Mouse (Mus musculus) embryonic facial prominence, embryonic 10.5 days (tissue): ENCODE measurements around the gene Erg. TPM values are rescaled to one million over a fixed set of nuclear protein-coding genes. Genes with fewer than 3 reads are reported as not detected.

Source experiments
- DNase-seq: peaks from one replicate; pipeline ENCODE4 v3.0.0-alpha.2; 2017; ENCODE audit warnings: low spot score
- H3K27ac ChIP-seq: fragments of 300-500 bp; sonication (generic); replicated peaks from 2 replicates; pipeline ENCODE4 v1.5.1; 2016; ENCODE audit warnings: mild to moderate bottlenecking
- H3K27me3 ChIP-seq: fragments of 300-500 bp; sonication (generic); replicated peaks from 2 replicates; pipeline ENCODE4 v1.6.1; 2016; ENCODE audit warnings: low read depth, mild to moderate bottlenecking; ENCODE audit not compliant: poor library complexity, severe bottlenecking
- H3K36me3 ChIP-seq: fragments of 300-500 bp; sonication (generic); replicated peaks from 2 replicates; pipeline ENCODE4 v1.6.1; 2016; ENCODE audit warnings: mild to moderate bottlenecking, moderate library complexity
- H3K4me1 ChIP-seq: fragments of 300-500 bp; sonication (generic); 2 replicates; pipeline ENCODE4 v1.6.1; 2016
- H3K4me3 ChIP-seq: fragments of 300-500 bp; sonication (generic); 2 replicates; pipeline ENCODE4 v1.5.1; 2016; ENCODE audit warnings: mild to moderate bottlenecking, moderate library complexity
- H3K9me3 ChIP-seq: fragments of 300-500 bp; sonication (generic); 2 replicates; pipeline ENCODE4 v1.6.1; 2016; ENCODE audit warnings: mild to moderate bottlenecking
- whole genome bisulfite sequencing: fragments of 180-500 bp; shearing (Covaris S2); methylation state at CpG from one replicate; pipeline ENCODE4 v1.1.7; 2016; 5-methylcytosine and 5-hydroxymethylcytosine counted together
- polyA plus RNA-seq: library from polyadenylated mRNA; unstranded; fragments of >200 nt; fragmentation: Nextera tagmentation; extraction: Ambion mirVana; gene quantifications from 2 replicates; pipeline ENCODE4 v1.2.1, GENCODE M21; 2016

Gene Erg
- polyA plus RNA-seq, 1 experiment from 2014 or later = 2.8 TPM

- whole genome bisulfite sequencing = 80% methylated on average over 4 of the region's 4 CpGs
These were observed 197.4 kb downstream of the Erg start for GRCm38 (mm10) chr16:95388811-95389529.

GRCm38 (mm10) chr16:95388292-95388691, 198.1 kb downstream of the Erg start:
- Histone ChIP-seq H3K4me1 (peaks cover 2% of the 10 kb centered on the region; the same call in 1 of the 2 replicates), H3K27ac (no peak overlapping the region), H3K9me3 (no peaks in the 10 kb centered on the region), H3K36me3 (no peaks in the 10 kb centered on the region), H3K27me3 (no peaks in the 10 kb centered on the region), H3K4me3 (no peak overlapping the region)
- DNase-seq = no peak
- 91% methylated on average over 5 of the region's 5 CpGs for WGBS

More at GRCm38 (mm10) chr16:95388811-95389529, 197.4 kb downstream of the Erg start:
- Histone ChIP-seq H3K27ac (no peak overlapping the region), H3K4me3 (no peak overlapping the region), H3K36me3 (no peaks in the 10 kb centered on the region), H3K27me3 (no peaks in the 10 kb centered on the region), H3K9me3 (no peaks in the 10 kb centered on the region), H3K4me1 (peaks cover 2% of the 10 kb centered on the region; the same call in 1 of the 2 replicates)
- no peak for DNase-seq

DNA sequence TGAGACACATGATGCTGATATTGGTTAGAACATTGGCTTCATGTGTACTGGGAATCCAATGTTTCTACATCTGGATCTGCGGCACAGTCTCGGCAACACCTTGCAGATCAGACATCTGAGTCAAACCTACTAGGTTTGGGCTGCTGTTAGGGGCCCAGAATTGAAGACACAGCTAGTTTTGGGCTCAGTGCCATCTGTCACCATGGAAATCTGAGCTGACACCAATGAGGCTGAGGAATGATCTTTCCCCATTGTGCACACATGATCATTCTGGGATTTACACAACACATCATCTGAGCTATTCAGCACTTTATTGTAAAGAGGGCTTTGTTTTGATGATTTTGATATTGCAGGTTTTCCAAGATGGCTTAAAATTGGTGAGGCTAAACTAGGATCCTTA, 199.4 kb downstream of the Erg start:
- DNase-seq = no peak
- Histone ChIP-seq H3K36me3 (no peaks in the 10 kb centered on the region), H3K27ac (no peak overlapping the region), H3K4me3 (no peak overlapping the region), H3K9me3 (no peaks in the 10 kb centered on the region), H3K27me3 (no peaks in the 10 kb centered on the region), H3K4me1 (peaks cover 2% of the 10 kb centered on the region; the same call in 1 of the 2 replicates)
- 95% methylated on average over 2 of the region's 2 CpGs for WGBS

DNA sequence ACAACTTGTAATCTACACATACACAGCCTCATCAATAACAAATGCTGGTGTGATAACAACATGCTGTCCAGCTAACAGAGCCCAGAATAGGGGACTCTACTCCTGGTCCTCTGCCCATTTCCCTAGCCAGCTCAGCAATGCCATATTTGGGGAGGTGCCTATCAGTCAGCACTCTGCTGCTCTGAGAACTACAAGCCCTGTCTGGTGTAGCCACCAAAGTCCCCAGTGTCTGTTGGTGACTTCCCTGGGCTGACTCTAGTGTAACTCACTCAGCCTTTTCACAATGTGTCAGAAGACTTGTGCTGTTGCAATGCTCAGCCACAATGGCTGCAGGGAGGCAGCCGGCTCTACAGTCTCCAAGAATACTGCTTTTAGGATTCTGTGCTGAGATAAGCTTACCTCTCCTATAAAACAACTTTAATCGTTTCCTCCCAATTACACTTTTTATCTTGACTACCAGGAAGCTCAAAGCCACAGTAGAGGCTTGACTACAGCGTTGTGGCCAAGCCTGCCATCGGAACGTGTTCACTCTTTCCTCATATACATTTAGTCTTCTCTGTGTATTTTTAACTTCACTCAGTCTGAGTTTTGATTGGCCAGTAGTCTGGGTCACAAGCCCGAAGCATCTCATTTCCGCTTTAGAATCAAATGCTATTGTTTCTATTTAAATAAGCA, 201.0 kb downstream of the Erg start:
- no peak overlapping the region for H3K27ac ChIP-seq
- DNase-seq = no peak
- no peaks in the 10 kb centered on the region for H3K27me3 ChIP-seq
- H3K4me1 ChIP-seq = no peaks in the 10 kb centered on the region; the same call in 1 of the 2 replicates
- no peaks in the 10 kb centered on the region for H3K36me3 ChIP-seq
- H3K4me3 ChIP-seq = no peak overlapping the region
- H3K9me3 ChIP-seq = no peaks in the 10 kb centered on the region
- 89% methylated on average over 7 of the region's 7 CpGs for WGBS

DNA sequence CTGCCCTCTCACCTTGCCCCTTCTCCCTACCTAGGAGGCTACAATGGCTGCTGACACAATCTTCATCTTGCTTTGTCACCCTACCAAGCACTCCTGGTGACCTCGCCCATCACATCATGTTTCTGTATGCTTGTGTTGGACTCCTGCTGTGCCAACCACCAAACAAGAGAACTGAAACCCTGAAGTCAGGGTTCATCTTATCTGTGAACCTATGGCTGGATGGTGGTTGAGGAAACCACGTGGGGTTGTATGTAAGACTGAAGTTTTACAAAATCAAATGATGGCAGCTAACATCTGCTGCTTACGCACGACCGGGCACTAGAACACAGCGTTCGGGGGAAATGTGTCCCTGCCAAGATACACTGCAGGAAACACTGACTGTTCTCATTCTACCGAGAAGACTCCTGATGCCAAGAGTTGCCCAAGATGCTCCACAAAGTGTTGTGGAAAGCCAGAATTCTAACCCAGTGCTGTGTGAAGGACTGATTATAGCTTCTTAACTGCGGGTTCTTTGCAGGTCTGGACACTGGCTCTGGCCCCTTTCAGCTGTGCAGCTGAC, 201.7 kb downstream of the Erg start:
- no peaks in the 10 kb centered on the region for H3K27me3 ChIP-seq
- no peaks in the 10 kb centered on the region for H3K4me1 ChIP-seq
- no peak overlapping the region for H3K27ac ChIP-seq
- no peaks in the 10 kb centered on the region for H3K36me3 ChIP-seq
- WGBS = 94% methylated on average over 9 of the region's 9 CpGs
- H3K9me3 ChIP-seq = no peaks in the 10 kb centered on the region
- DNase-seq = no peak
- H3K4me3 ChIP-seq = no peak overlapping the region

DNA sequence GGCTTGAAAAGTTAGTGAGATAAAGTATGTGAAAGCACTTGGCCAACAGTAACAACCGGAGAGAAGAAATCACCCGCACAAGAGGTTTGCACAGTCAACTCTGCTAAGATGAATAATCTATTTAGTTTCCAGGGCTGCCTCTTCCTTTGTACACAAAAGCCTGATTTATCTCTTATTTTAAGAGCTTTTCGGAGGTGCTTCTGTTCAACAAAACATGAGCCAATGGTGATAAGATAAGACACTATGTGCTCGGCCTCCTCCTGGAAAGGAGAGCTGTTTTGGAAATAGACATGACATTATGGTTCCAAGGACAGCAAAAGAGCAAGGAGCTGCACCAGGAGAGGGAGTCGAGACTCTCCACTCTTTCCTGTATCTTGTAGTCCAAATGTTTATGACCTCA, 204.1 kb downstream of the Erg start:
- Histone ChIP-seq H3K9me3 (no peaks in the 10 kb centered on the region), H3K4me1 (0 out of 2 replicates have a peak, but pooled peaks cover 1% of the 10 kb centered on the region), H3K27ac (no peak overlapping the region), H3K4me3 (no peak overlapping the region), H3K27me3 (no peaks in the 10 kb centered on the region), H3K36me3 (no peaks in the 10 kb centered on the region)
- no peak for DNase-seq
- WGBS = 87% methylated on average over 5 of the region's 5 CpGs

DNA sequence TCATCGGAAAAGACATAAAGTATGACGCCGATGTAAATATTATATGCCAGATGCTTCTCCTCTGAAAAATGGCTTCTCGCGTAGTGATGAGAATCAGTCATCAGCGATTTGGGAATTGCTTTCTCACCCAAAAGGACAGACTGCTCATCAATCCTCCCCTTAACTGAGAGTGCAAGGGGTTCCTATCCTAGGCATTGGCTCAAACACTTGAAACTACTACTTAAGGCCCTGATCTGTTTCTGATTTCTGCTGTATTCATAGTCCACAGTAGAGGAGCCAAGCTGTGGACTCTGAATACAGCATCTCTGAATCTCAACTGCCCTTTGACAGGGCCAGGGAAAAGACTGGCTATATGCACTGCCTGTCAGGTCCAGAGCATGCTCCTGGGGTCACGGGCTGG, 209.6 kb downstream of the Erg start:
- Histone ChIP-seq H3K4me1 (peaks cover 39% of the 10 kb centered on the region), H3K9me3 (no peaks in the 10 kb centered on the region), H3K36me3 (no peaks in the 10 kb centered on the region), H3K4me3 (no peak overlapping the region), H3K27ac (no peak overlapping the region), H3K27me3 (no peaks in the 10 kb centered on the region)
- 93% methylated on average over 7 of the region's 7 CpGs for WGBS
- no peak for DNase-seq

DNA sequence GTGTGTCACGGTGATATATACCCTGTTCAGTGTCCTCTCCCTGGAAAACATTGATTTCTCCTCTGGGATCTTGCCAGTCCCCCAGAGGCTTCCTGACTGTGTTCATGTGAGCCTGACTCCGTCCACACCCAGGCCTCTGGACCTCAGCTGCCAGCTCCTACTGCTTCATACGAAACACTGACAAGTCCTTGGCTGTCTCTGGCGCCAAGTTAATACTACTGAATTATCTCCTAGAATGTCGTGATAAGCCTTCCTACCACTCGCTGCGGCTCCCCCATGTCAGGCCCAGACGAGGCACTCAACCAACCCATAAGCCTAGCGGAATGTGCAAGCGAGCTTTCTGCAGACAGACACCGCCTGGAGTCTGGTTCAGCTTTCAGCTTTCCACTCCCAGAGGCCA, 210.0 kb downstream of the Erg start:
- no peaks in the 10 kb centered on the region for H3K9me3 ChIP-seq
- no peaks in the 10 kb centered on the region for H3K27me3 ChIP-seq
- H3K4me1 ChIP-seq = peaks cover 43% of the 10 kb centered on the region
- no peak for DNase-seq
- H3K27ac ChIP-seq = no peak overlapping the region
- H3K4me3 ChIP-seq = no peak overlapping the region
- WGBS = 81% methylated on average over 11 of the region's 11 CpGs
- H3K36me3 ChIP-seq = no peaks in the 10 kb centered on the region

GRCm38 (mm10) chr16:95374646-95375045, 211.7 kb downstream of the Erg start:
- H3K36me3 ChIP-seq = no peaks in the 10 kb centered on the region
- H3K27me3 ChIP-seq = no peaks in the 10 kb centered on the region
- DNase-seq = no peak
- no peaks in the 10 kb centered on the region for H3K9me3 ChIP-seq
- WGBS = 39% methylated on average over 4 of the region's 4 CpGs
- H3K4me1 ChIP-seq = peaks cover 51% of the 10 kb centered on the region
- no peak overlapping the region for H3K4me3 ChIP-seq
- H3K27ac ChIP-seq = no peak overlapping the region

- H3K9me3 ChIP-seq = no peaks in the 10 kb centered on the region
- no peak overlapping the region for H3K27ac ChIP-seq
- WGBS = 94% methylated on average over 9 of the region's 9 CpGs
- H3K4me1 ChIP-seq = peaks cover 53% of the 10 kb centered on the region
- no peaks in the 10 kb centered on the region for H3K27me3 ChIP-seq
- no peak for DNase-seq
- no peak overlapping the region for H3K4me3 ChIP-seq
- H3K36me3 ChIP-seq = no peaks in the 10 kb centered on the region
These were observed 213.4 kb downstream of the Erg start for GRCm38 (mm10) chr16:95372960-95373359.

DNA sequence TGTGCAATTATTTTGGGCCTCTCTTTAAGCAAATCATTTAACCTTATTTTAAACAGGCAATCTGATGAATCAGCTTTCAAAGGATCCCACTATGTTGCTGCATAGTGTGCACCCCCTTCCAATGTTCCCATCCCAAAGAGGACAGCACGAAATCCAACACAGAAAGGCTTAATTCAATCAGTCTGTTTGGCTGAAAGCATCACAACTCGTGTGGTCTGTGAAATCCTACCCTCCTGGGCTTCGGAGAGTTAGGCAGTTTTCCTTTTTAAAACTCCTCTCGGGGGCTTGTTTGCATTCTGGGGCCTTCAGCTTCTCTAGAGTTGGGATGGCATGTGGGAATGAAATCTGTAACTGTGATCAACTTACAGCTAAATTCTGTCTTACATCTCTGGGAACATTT, 214.7 kb downstream of the Erg start:
- Histone ChIP-seq H3K27ac (no peak overlapping the region), H3K36me3 (no peaks in the 10 kb centered on the region), H3K4me3 (no peak overlapping the region), H3K27me3 (no peaks in the 10 kb centered on the region), H3K4me1 (peaks cover 57% of the 10 kb centered on the region), H3K9me3 (no peaks in the 10 kb centered on the region)
- DNase-seq = no peak
- WGBS = 25% methylated on average over 4 of the region's 4 CpGs

GRCm38 (mm10) chr16:95366989-95367765, 219.2 kb downstream of the Erg start:
- 76% methylated on average over 19 of the region's 19 CpGs for WGBS
- Histone ChIP-seq H3K9me3 (no peaks in the 10 kb centered on the region), H3K36me3 (no peaks in the 10 kb centered on the region), H3K4me1 (peaks cover 35% of the 10 kb centered on the region), H3K27me3 (no peaks in the 10 kb centered on the region), H3K4me3 (no peak overlapping the region), H3K27ac (no peak overlapping the region)
- no peak for DNase-seq
